Mouse (Mus musculus): ENCODE measurements around the gene Slc2a9. TPM values are rescaled to one million over a fixed set of nuclear protein-coding genes. Genes with fewer than 3 reads are reported as not detected.

Slc2a9 gene
- total and polyA plus RNA-seq, 3 experiments = 1.6 to 2.8 (median 2.3) TPM

- Histone ChIP-seq H3K4me1 (ENCODE audit: control insufficient read depth in 1 of 2, insufficient read depth in 2 of 2) (peaks cover 0 to 10% of the 10 kb centered on the region in 2 experiments; a peak in 2 of 4 replicates), H3K9ac (ENCODE audit: insufficient read depth, low read depth) (no peak overlapping the region), H3K4me3 (replicated peaks in 1 of 3; ENCODE audit: low read depth in 2 of 3, low read length in 2 of 3, poor library complexity in 1 of 3) (no peak overlapping the region), H3K27ac (ENCODE audit: insufficient read depth, low read depth) (no peak overlapping the region), H3K4me2 (ENCODE audit: insufficient read depth, low read depth, poor library complexity, severe bottlenecking) (no peak overlapping the region), H3K9me3 (replicated peaks; ENCODE audit: low read length) (peaks cover 7% of the 10 kb centered on the region), H3K27me3 (replicated peaks) (peaks cover 52% of the 10 kb centered on the region), H3K36me3 (replicated peaks in 1 of 2; ENCODE audit: control insufficient read depth in 1 of 2, insufficient read depth in 1 of 2, low read length in 1 of 2) (no peaks in the 10 kb centered on the region), H3K79me2 (replicated peaks; ENCODE audit: control insufficient read depth, extremely low read depth, insufficient read depth, poor library complexity, severe bottlenecking) (no peaks in the 10 kb centered on the region)
- peak; percentile 53 for DNase-seq (ENCODE audit: extremely low read depth)
- no peak for TF ChIP-seq KAT2A (IDR thresholded peaks at IDR 0.05; ENCODE audit: insufficient replicate concordance, low read length)
- TF ChIP-seq NELFE (IDR thresholded peaks at IDR 0.05; ENCODE audit: low read depth, low read length) = no peak
- TF ChIP-seq USF2 (conservative IDR thresholded peaks at IDR 0.05; ENCODE audit: low read depth, low read length) = no peak
- TF ChIP-seq ZKSCAN1 (IDR thresholded peaks at IDR 0.05; ENCODE audit: borderline replicate concordance, low read depth, low read length) = no peak
- TF ChIP-seq POLR2A (IDR thresholded peaks at IDR 0.05; ENCODE audit: low read depth, low read length) = no peak
- TF ChIP-seq JUND (conservative IDR thresholded peaks at IDR 0.05; ENCODE audit: low read depth, low read length) = no peak
- TF ChIP-seq ZC3H11A (IDR thresholded peaks at IDR 0.05; ENCODE audit: low read depth, low read length) = no peak
- TF ChIP-seq MAX (IDR thresholded peaks at IDR 0.05; ENCODE audit: low read length) = no peak
- no peak for TF ChIP-seq PAX5 (IDR thresholded peaks at IDR 0.05; ENCODE audit: low read length)
- TF ChIP-seq ZMIZ1 (IDR thresholded peaks at IDR 0.05; ENCODE audit: low read depth, low read length) = no peak
- TF ChIP-seq NRF1 (IDR thresholded peaks at IDR 0.05; ENCODE audit: low read depth, low read length) = no peak
- TF ChIP-seq JUN (IDR thresholded peaks at IDR 0.05; ENCODE audit: insufficient read depth, low read depth, low read length) = no peak
- in situ Hi-C loops (cut with MboI; ENCODE audit: low pct_ligation_motif_present, low pct_unique_long_range_greater_than_20kb, low sequenced_read_pairs) (loop anchor here (10.0 kb wide), 1 partner anchor 51 kb away; no protein-coding TSS in a partner anchor), dilution Hi-C loops (cut with MboI; ENCODE audit: extremely low pct_ligation_motif_present, extremely low pct_unique_long_range_greater_than_20kb, low sequenced_read_pairs) (no loop called here)
Observed at GRCm38 (mm10) chr5:38333381-38333780, 169.6 kb downstream of the Slc2a9 start.

DNA sequence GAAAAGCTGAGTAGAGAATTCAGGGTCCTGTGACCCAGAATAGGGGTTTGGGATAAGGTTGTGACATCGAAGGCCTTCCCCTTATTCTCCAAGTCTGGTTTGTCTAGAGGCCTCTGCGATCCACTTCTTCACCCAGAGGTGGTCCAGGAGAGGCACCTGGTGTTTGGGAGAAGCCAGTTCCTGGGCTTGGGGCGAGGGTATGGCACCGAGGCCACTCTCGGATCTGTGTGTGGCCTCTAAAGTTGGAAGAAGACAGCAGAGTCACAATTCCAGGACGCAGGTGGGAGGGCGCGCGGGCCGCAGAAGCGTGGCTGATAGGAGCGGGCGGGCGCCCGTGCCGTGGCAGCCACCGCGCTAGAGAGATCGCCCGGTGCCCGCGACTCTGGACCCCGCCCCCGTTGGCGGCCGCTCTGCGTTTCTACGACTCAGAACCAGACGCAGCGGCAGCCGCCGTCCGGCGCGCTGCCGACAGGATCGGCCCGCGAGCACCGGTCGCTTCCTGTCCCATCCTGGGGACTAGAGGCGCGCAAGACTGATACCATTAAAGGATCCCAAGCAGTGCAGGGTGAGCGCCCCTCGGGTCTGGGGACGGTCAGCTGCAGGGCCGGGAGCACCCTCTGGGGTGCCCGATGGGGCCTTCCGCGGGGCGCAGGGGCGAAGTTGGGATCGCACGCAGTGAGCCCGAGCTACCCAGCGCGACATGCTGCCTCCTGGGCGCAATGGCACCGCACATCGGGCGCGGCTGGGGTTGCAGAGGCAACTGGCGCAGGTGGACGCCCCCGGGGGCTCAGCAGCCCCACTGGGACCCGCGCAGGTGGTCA, 183.8 kb downstream of the Slc2a9 start, which contains the start of gene Drd5:
Drd5 (plus strand) TSS at position 402 of the 821 bp plus-strand sequence.
- Histone ChIP-seq H3K9me3 (replicated peaks; ENCODE audit: low read length) (peaks cover 12% of the 10 kb centered on the region), H3K4me3 (replicated peaks in 1 of 3; ENCODE audit: low read depth in 2 of 3, low read length in 2 of 3, poor library complexity in 1 of 3) (no peak within 1 kb of the TSS), H3K27me3 (replicated peaks) (peaks cover 29% of the 10 kb centered on the region), H3K9ac (ENCODE audit: insufficient read depth, low read depth) (no peak within 1 kb of the TSS), H3K4me2 (ENCODE audit: insufficient read depth, low read depth, poor library complexity, severe bottlenecking) (no peak within 1 kb of the TSS), H3K27ac (ENCODE audit: insufficient read depth, low read depth) (no peak within 1 kb of the TSS), H3K79me2 (replicated peaks; ENCODE audit: control insufficient read depth, extremely low read depth, insufficient read depth, poor library complexity, severe bottlenecking) (no peaks in the 10 kb centered on the region), H3K4me1 (ENCODE audit: control insufficient read depth in 1 of 2, insufficient read depth in 2 of 2) (peaks cover 4 to 17% of the 10 kb centered on the region in 2 experiments; a peak in 3 of 4 replicates), H3K36me3 (replicated peaks in 1 of 2; ENCODE audit: control insufficient read depth in 1 of 2, insufficient read depth in 1 of 2, low read length in 1 of 2) (no peaks in the 10 kb centered on the region)
- in situ Hi-C loops (cut with MboI; ENCODE audit: low pct_ligation_motif_present, low pct_unique_long_range_greater_than_20kb, low sequenced_read_pairs) (loop anchor here (25.0 kb wide), 1 partner anchor 293 kb away; no protein-coding TSS in a partner anchor), dilution Hi-C loops (cut with MboI; ENCODE audit: extremely low pct_ligation_motif_present, extremely low pct_unique_long_range_greater_than_20kb, low sequenced_read_pairs) (no loop called here)
- no peak for TF ChIP-seq UBTF (IDR thresholded peaks at IDR 0.05; ENCODE audit: low read depth, low read length)
- no peak for TF ChIP-seq ELF1 (IDR thresholded peaks at IDR 0.05; ENCODE audit: low read depth, low read length)
- no peak for DNase-seq (ENCODE audit: extremely low read depth)

All from CH12.LX (cell line).